Mouse (Mus musculus): ENCODE data around the gene Rpl15. TPM values are rescaled to one million over a fixed set of nuclear protein-coding genes. Genes with fewer than 3 reads are reported as not detected.

The Rpl15 gene
- 466 and 676 TPM in 2 replicates for polyA plus RNA-seq (2012; rRNA removed)

GRCm38 (mm10) chr14:18270529-18271441 lies at the start of gene Rpl15, which contains the start of gene Nkiras1:
Gene Rpl15 (minus strand): TSS chr14:18271391.
Gene Nkiras1 (plus strand): TSS chr14:18271136.

GRCm38 (mm10) chr14:18238750-18239731 lies 32.1 kb downstream of the Rpl15 start, which contains the start of gene Nr1d2:
Gene Nr1d2 (minus strand): TSS chr14:18239127.

Other genes starting within 250 kb of the Rpl15 start
- gene Nr1d2, start 32.3 kb downstream of the Rpl15 start, polyA plus RNA-seq (2012; rRNA removed), result 2.2 and 2.6 TPM in 2 replicates
- 10.8 and 11.6 TPM in 2 replicates for gene Nkiras1, start 255 bp downstream of the Rpl15 start, polyA plus RNA-seq (2012; rRNA removed)
- gene Ube2e1, start 60.5 kb upstream of the Rpl15 start, polyA plus RNA-seq (2012; rRNA removed), result 29.2 and 30.2 TPM in 2 replicates

Measured in liver, embryonic 18 days (tissue).